Mouse (Mus musculus): ENCODE measurements at regions not wholly inside any gene's neighbourhood (a gene's known extent, or its start where the extent isn't known, plus 50 kb on each side); places are given as distances from the start of the nearest gene placed in this dataset.

GRCm38 (mm10) chr10:67454149-67454548 lies 81.1 kb upstream of the Egr2 start:
- Histone ChIP-seq H3K27ac (replicated peaks; ENCODE audit: low read depth, low read length) (no peak overlapping the region), H3K4me2 (ENCODE audit: low read length) (no peak overlapping the region), H3K9me3 (ENCODE audit: control insufficient read depth, low read length) (no peaks in the 10 kb centered on the region), H3K27me3 (ENCODE audit: control insufficient read depth, insufficient read depth, low read length) (no peaks in the 10 kb centered on the region), H3K4me3 (replicated peaks; ENCODE audit: low read depth, low read length) (no peak overlapping the region), H3K36me3 (ENCODE audit: control insufficient read depth, insufficient read depth, low read length) (no peaks in the 10 kb centered on the region), H3K4me1 (ENCODE audit: control insufficient read depth, insufficient read depth, low read length) (no peaks in the 10 kb centered on the region), H3K9ac (replicated peaks; ENCODE audit: low read length) (no peak overlapping the region)
- no peak for ATAC-seq (ENCODE audit: low FRiP score, low TSS enrichment)
- no peak for DNase-seq
- WGBS: 14% methylated on average over 7 of the region's 7 CpGs

GRCm38 (mm10) chr10:67458447-67459272 lies 76.6 kb upstream of the Egr2 start:
- Histone ChIP-seq H3K4me3 (replicated peaks; ENCODE audit: low read depth, low read length) (no peak overlapping the region), H3K9ac (replicated peaks; ENCODE audit: low read length) (peak overlapping the region; percentile 29; the same call in 1 of the 2 replicates), H3K27ac (replicated peaks; ENCODE audit: low read depth, low read length) (no peak overlapping the region), H3K9me3 (ENCODE audit: control insufficient read depth, low read length) (no peaks in the 10 kb centered on the region), H3K36me3 (ENCODE audit: control insufficient read depth, insufficient read depth, low read length) (no peaks in the 10 kb centered on the region), H3K4me2 (ENCODE audit: low read length) (peak overlapping the region; percentile 37; the same call in 1 of the 2 replicates), H3K27me3 (ENCODE audit: control insufficient read depth, insufficient read depth, low read length) (no peaks in the 10 kb centered on the region), H3K4me1 (ENCODE audit: control insufficient read depth, insufficient read depth, low read length) (no peaks in the 10 kb centered on the region)
- DNase-seq (peak; percentile 38), ATAC-seq (ENCODE audit: low FRiP score, low TSS enrichment) (no peak)
- 40% methylated on average over 22 of the region's 22 CpGs for WGBS

- Histone ChIP-seq H3K36me3 (ENCODE audit: control insufficient read depth, insufficient read depth, low read length) (no peaks in the 10 kb centered on the region), H3K4me3 (replicated peaks; ENCODE audit: low read depth, low read length) (no peak overlapping the region), H3K27me3 (ENCODE audit: control insufficient read depth, insufficient read depth, low read length) (no peaks in the 10 kb centered on the region), H3K9me3 (ENCODE audit: control insufficient read depth, low read length) (no peaks in the 10 kb centered on the region), H3K4me1 (ENCODE audit: control insufficient read depth, insufficient read depth, low read length) (no peaks in the 10 kb centered on the region), H3K4me2 (ENCODE audit: low read length) (no peak overlapping the region), H3K9ac (replicated peaks; ENCODE audit: low read length) (no peak overlapping the region), H3K27ac (replicated peaks; ENCODE audit: low read depth, low read length) (no peak overlapping the region)
- ATAC-seq (ENCODE audit: low FRiP score, low TSS enrichment) (no peak), DNase-seq (no peak)
- 67% methylated on average over 1 of the region's 1 CpGs for WGBS
Observed at GRCm38 (mm10) chr10:67461321-67461720, 74.0 kb upstream of the Egr2 start.

DNA sequence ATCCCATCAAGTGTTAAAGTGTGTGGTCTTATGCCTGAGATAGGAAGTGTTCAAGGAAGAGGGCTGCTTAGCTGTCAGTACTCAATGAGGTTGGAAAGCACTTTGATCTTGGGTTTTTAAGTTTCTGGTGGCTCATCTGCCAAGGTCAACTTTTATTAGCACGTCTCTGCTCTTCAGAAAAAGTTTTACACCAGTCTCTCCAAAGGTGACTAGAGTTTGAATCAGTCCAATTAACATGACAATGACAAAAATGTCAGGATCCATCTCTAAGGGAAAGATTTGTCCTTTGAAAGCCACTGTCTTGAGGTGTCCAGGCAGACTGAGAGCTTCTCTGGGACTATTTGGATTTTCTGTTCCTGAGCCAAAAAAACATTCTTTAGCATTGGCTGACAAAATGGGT lies 73.4 kb upstream of the Egr2 start:
- no peak overlapping the region for H3K4me3 ChIP-seq (replicated peaks; ENCODE audit: low read depth, low read length)
- ATAC-seq (ENCODE audit: low FRiP score, low TSS enrichment): no peak

GRCm38 (mm10) chr10:67468724-67469123 lies 66.6 kb upstream of the Egr2 start:
- Histone ChIP-seq H3K9me3 (ENCODE audit: control insufficient read depth, low read length) (no peaks in the 10 kb centered on the region), H3K36me3 (ENCODE audit: control insufficient read depth, insufficient read depth, low read length) (no peaks in the 10 kb centered on the region), H3K27me3 (ENCODE audit: control insufficient read depth, insufficient read depth, low read length) (no peaks in the 10 kb centered on the region), H3K4me1 (ENCODE audit: control insufficient read depth, insufficient read depth, low read length) (no peaks in the 10 kb centered on the region), H3K9ac (replicated peaks; ENCODE audit: low read length) (no peak overlapping the region), H3K4me2 (ENCODE audit: low read length) (peak overlapping the region; percentile 13; the same call in 1 of the 2 replicates), H3K4me3 (replicated peaks; ENCODE audit: low read depth, low read length) (no peak overlapping the region), H3K27ac (replicated peaks; ENCODE audit: low read depth, low read length) (no peak overlapping the region)
- 31% methylated on average over 8 of the region's 8 CpGs for WGBS
- peak; percentile 26 for DNase-seq
- ATAC-seq (ENCODE audit: low FRiP score, low TSS enrichment): no peak

More for the DNA sequence above, 73.4 kb upstream of the Egr2 start:
- DNase-seq: no peak
- no peak overlapping the region for H3K9ac ChIP-seq (replicated peaks; ENCODE audit: low read length)
- WGBS: 29% methylated on average over 1 of the region's 1 CpGs
- H3K27ac ChIP-seq (replicated peaks; ENCODE audit: low read depth, low read length): no peak overlapping the region
- H3K9me3 ChIP-seq (ENCODE audit: control insufficient read depth, low read length): no peaks in the 10 kb centered on the region
- H3K4me2 ChIP-seq (ENCODE audit: low read length): no peak overlapping the region
- no peaks in the 10 kb centered on the region for H3K36me3 ChIP-seq (ENCODE audit: control insufficient read depth, insufficient read depth, low read length)
- H3K4me1 ChIP-seq (ENCODE audit: control insufficient read depth, insufficient read depth, low read length): no peaks in the 10 kb centered on the region
- no peaks in the 10 kb centered on the region for H3K27me3 ChIP-seq (ENCODE audit: control insufficient read depth, insufficient read depth, low read length)

- DNase-seq (no peak), ATAC-seq (ENCODE audit: low FRiP score, low TSS enrichment) (no peak)
- H3K4me1 ChIP-seq (ENCODE audit: control insufficient read depth, insufficient read depth, low read length): no peaks in the 10 kb centered on the region
- no peaks in the 10 kb centered on the region for H3K27me3 ChIP-seq (ENCODE audit: control insufficient read depth, insufficient read depth, low read length)
- H3K27ac ChIP-seq (replicated peaks; ENCODE audit: low read depth, low read length): no peak overlapping the region
- no peak overlapping the region for H3K9ac ChIP-seq (replicated peaks; ENCODE audit: low read length)
- no peaks in the 10 kb centered on the region for H3K9me3 ChIP-seq (ENCODE audit: control insufficient read depth, low read length)
- H3K4me3 ChIP-seq (replicated peaks; ENCODE audit: low read depth, low read length): no peak overlapping the region
- no peak overlapping the region for H3K4me2 ChIP-seq (ENCODE audit: low read length)
- no peaks in the 10 kb centered on the region for H3K36me3 ChIP-seq (ENCODE audit: control insufficient read depth, insufficient read depth, low read length)
- WGBS: 94% methylated on average over 6 of the region's 6 CpGs
Observed at GRCm38 (mm10) chr10:67473016-67473415, 62.3 kb upstream of the Egr2 start.

DNA sequence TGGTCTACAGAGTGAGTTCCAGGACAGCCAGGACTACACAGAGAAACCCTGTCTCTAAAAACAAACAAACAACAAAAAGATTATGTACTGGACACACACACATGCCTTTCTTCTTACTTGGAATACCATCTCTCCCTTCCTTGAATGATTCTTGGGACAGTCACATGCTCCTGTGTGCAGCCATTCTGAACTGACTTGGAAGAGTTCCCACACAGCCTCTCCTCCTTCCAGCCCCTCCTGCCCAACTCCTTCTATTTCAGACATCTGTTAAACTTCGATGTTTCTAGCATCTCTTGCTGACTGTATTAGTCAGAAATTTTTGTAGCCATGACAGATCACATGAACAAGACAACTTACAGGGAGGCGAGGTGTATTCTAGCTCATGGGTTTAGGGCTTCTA lies 60.9 kb upstream of the Egr2 start:
- H3K4me1 ChIP-seq (ENCODE audit: control insufficient read depth, insufficient read depth, low read length): no peaks in the 10 kb centered on the region
- H3K4me3 ChIP-seq (replicated peaks; ENCODE audit: low read depth, low read length): no peak overlapping the region
- 84% methylated on average over 2 of the region's 2 CpGs for WGBS
- ATAC-seq (ENCODE audit: low FRiP score, low TSS enrichment): no peak
- no peak for DNase-seq
- no peaks in the 10 kb centered on the region for H3K9me3 ChIP-seq (ENCODE audit: control insufficient read depth, low read length)
- H3K27me3 ChIP-seq (ENCODE audit: control insufficient read depth, insufficient read depth, low read length): no peaks in the 10 kb centered on the region
- H3K4me2 ChIP-seq (ENCODE audit: low read length): no peak overlapping the region
- no peaks in the 10 kb centered on the region for H3K36me3 ChIP-seq (ENCODE audit: control insufficient read depth, insufficient read depth, low read length)
- no peak overlapping the region for H3K27ac ChIP-seq (replicated peaks; ENCODE audit: low read depth, low read length)
- H3K9ac ChIP-seq (replicated peaks; ENCODE audit: low read length): no peak overlapping the region

DNA sequence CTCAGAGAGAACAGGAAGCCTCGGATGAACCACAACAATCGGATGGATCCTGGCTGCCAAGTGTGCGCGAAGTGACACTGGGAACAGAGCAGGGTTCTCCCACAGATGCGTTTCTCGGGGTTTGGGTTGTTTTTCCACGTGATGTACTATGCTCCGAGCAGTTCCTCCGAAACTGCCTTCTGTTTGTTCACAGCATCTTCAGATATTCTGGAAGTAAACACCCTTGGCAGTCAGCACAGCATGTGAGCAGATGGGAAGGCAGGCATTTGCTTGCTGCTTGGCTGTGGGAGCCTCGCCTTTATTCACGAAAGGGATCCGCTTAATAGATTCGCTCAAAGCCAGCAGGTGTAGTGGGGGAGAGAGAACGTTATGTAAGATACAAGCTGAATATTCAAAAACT lies 53.0 kb upstream of the Egr2 start:
- Histone ChIP-seq H3K36me3 (ENCODE audit: control insufficient read depth, insufficient read depth, low read length) (no peaks in the 10 kb centered on the region), H3K4me1 (ENCODE audit: control insufficient read depth, insufficient read depth, low read length) (no peaks in the 10 kb centered on the region), H3K27me3 (ENCODE audit: control insufficient read depth, insufficient read depth, low read length) (no peaks in the 10 kb centered on the region), H3K27ac (replicated peaks; ENCODE audit: low read depth, low read length) (no peak overlapping the region), H3K4me2 (ENCODE audit: low read length) (no peak overlapping the region), H3K9ac (replicated peaks; ENCODE audit: low read length) (no peak overlapping the region), H3K4me3 (replicated peaks; ENCODE audit: low read depth, low read length) (no peak overlapping the region), H3K9me3 (ENCODE audit: control insufficient read depth, low read length) (no peaks in the 10 kb centered on the region)
- DNase-seq (peak; percentile 10), ATAC-seq (ENCODE audit: low FRiP score, low TSS enrichment) (no peak)
- 64% methylated on average over 14 of the region's 14 CpGs for WGBS

GRCm38 (mm10) chr10:67483371-67483770 lies 51.9 kb upstream of the Egr2 start:
- Histone ChIP-seq H3K4me1 (ENCODE audit: control insufficient read depth, insufficient read depth, low read length) (no peaks in the 10 kb centered on the region), H3K4me2 (ENCODE audit: low read length) (no peak overlapping the region), H3K27ac (replicated peaks; ENCODE audit: low read depth, low read length) (no peak overlapping the region), H3K9me3 (ENCODE audit: control insufficient read depth, low read length) (no peaks in the 10 kb centered on the region), H3K36me3 (ENCODE audit: control insufficient read depth, insufficient read depth, low read length) (no peaks in the 10 kb centered on the region), H3K4me3 (replicated peaks; ENCODE audit: low read depth, low read length) (no peak overlapping the region), H3K27me3 (ENCODE audit: control insufficient read depth, insufficient read depth, low read length) (no peaks in the 10 kb centered on the region), H3K9ac (replicated peaks; ENCODE audit: low read length) (no peak overlapping the region)
- WGBS: 83% methylated on average over 7 of the region's 7 CpGs
- no peak for ATAC-seq (ENCODE audit: low FRiP score, low TSS enrichment)
- DNase-seq: no peak

Measured in midbrain, embryonic 14.5 days (tissue).